Mouse (Mus musculus) lung, embryonic 14.5 days (tissue): ENCODE measurements around the gene Aatk. TPM values are rescaled to one million over a fixed set of nuclear protein-coding genes. Genes with fewer than 3 reads are reported as not detected.

Source experiments
- ATAC-seq: fragments of 200-750 bp; cut with Nextera tagmentation; 2 replicates; pipeline ENCODE4 v1.8.0; 2017; ENCODE audit warnings: mild to moderate bottlenecking, moderate TSS enrichment, moderate library complexity; ENCODE audit not compliant: insufficient read depth
- DNase-seq: peaks from one replicate; pipeline ENCODE4 v3.0.0-alpha.2; 2015
- H3K27ac ChIP-seq: fragments of 300-500 bp; sonication (generic); 2 replicates; pipeline ENCODE4 v1.5.1; 2014; ENCODE audit warnings: low read depth, mild to moderate bottlenecking, moderate library complexity
- H3K27me3 ChIP-seq: fragments of 300-500 bp; sonication (generic); 2 replicates; pipeline ENCODE4 v1.6.1; 2014; ENCODE audit warnings: low read length, control low read depth; ENCODE audit not compliant: insufficient read depth
- H3K36me3 ChIP-seq: fragments of 300-500 bp; sonication (generic); 2 replicates; pipeline ENCODE4 v1.6.1; 2014; ENCODE audit warnings: control low read depth; ENCODE audit not compliant: insufficient read depth
- H3K4me1 ChIP-seq: fragments of 300-500 bp; sonication (generic); 2 replicates; pipeline ENCODE4 v1.6.1; 2014; ENCODE audit warnings: antibody characterized with exemption, control low read depth; ENCODE audit not compliant: insufficient read depth
- H3K4me2 ChIP-seq: fragments of 300-500 bp; sonication (generic); 2 replicates; pipeline ENCODE4 v1.6.1; 2014; ENCODE audit warnings: mild to moderate bottlenecking
- H3K4me3 ChIP-seq: fragments of 300-500 bp; sonication (generic); 2 replicates; pipeline ENCODE4 v1.5.1; 2014; ENCODE audit warnings: low read depth, low read length
- H3K9ac ChIP-seq: fragments of 300-500 bp; sonication (generic); 2 replicates; pipeline ENCODE4 v1.6.1; 2014
- H3K9me3 ChIP-seq: fragments of 300-500 bp; sonication (generic); 2 replicates; pipeline ENCODE4 v1.6.1; 2016; ENCODE audit warnings: low read depth, low read length, control low read depth
- CTCF ChIP-seq: IDR thresholded peaks from 2 replicates; pipeline ENCODE4 v1.5.1; 2016; ENCODE audit warnings: antibody characterized with exemption, low read depth
- WGBS: fragments of 180-500 bp; shearing (Covaris S2); extraction: QIAGEN DNeasy Blood & Tissue Kit; methylation state at CpG from one replicate; pipeline ENCODE4 v1.1.7; 2014; 5-methylcytosine and 5-hydroxymethylcytosine counted together
- polyA plus RNA-seq: library from polyadenylated mRNA; unstranded; fragments of >200 nt; fragmentation: Nextera tagmentation; extraction: Ambion mirVana; gene quantifications from 2 replicates; pipeline ENCODE4 v1.2.1, GENCODE M21; 2014

Aatk gene
- polyA plus RNA-seq, 1 experiment from 2014 or later, result 2.2 TPM

GRCm38 (mm10) chr11:120065291-120065690, 18.3 kb upstream of the Aatk start:
- peak; percentile 85 for TF ChIP-seq CTCF
- peaks cover 69% of the 10 kb centered on the region for H3K36me3 ChIP-seq
- H3K4me1 ChIP-seq, result no peaks in the 10 kb centered on the region; the same call in 1 of the 2 replicates
- H3K27me3 ChIP-seq, result no peaks in the 10 kb centered on the region
- no peaks in the 10 kb centered on the region for H3K9me3 ChIP-seq
- H3K27ac ChIP-seq, result no peak overlapping the region; the same call in 1 of the 2 replicates
- peak; percentile 77 for DNase-seq
- no peak overlapping the region for H3K4me2 ChIP-seq
- peak; percentile 22; the same call in 1 of the 2 replicates for ATAC-seq
- WGBS, result 36% methylated on average over 10 of the region's 10 CpGs
- no peak overlapping the region for H3K9ac ChIP-seq
- H3K4me3 ChIP-seq, result no peak overlapping the region

GRCm38 (mm10) chr11:120064668-120065040, 17.7 kb upstream of the Aatk start:
- DNase-seq (no peak), ATAC-seq (no peak)
- TF ChIP-seq CTCF, result no peak
- Histone ChIP-seq H3K9ac (no peak overlapping the region), H3K4me2 (no peak overlapping the region), H3K27ac (no peak overlapping the region), H3K27me3 (no peaks in the 10 kb centered on the region), H3K36me3 (peaks cover 62% of the 10 kb centered on the region), H3K9me3 (no peaks in the 10 kb centered on the region), H3K4me3 (no peak overlapping the region), H3K4me1 (no peaks in the 10 kb centered on the region; the same call in 1 of the 2 replicates)
- 94% methylated on average over 11 of the region's 11 CpGs for WGBS

DNA sequence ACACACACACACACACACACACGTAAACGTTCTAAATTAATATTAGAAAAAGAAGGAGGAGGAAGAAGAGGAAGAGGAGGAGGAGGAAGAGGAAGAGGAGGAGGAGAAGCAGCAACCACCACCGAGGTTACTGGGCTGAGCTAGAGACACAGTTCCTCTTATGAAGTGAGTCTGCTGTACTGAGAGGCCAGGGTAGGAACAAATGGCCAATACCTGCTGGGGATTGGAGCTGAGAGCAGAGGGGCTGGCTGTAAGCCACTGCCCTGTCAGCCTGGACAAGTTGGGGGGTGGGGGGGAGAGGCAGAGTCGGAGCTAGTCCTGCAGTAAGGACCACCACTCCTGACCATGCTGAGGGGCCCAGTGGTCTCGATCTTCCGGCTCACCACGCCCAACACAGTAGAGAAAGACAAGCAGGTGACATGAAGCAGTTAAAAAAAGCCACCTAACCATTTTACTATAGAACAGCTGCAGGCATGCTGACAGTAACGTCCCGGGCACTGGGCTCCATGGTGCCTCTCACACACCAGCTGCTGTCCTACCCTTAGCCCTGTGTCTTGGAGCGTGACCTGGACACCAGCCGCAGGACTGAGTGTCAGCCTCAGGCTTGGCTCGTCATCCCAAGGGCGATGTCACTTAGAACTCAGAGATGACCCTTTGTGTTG, 17.2 kb upstream of the Aatk start:
- H3K4me2 ChIP-seq, result no peak overlapping the region
- H3K36me3 ChIP-seq, result peaks cover 59% of the 10 kb centered on the region
- DNase-seq, result no peak
- H3K4me1 ChIP-seq, result no peaks in the 10 kb centered on the region
- no peak overlapping the region for H3K9ac ChIP-seq
- 84% methylated on average over 11 of the region's 13 CpGs for WGBS
- no peak for TF ChIP-seq CTCF
- ATAC-seq, result no peak
- no peak overlapping the region for H3K27ac ChIP-seq
- H3K9me3 ChIP-seq, result no peaks in the 10 kb centered on the region
- H3K27me3 ChIP-seq, result no peaks in the 10 kb centered on the region
- no peak overlapping the region for H3K4me3 ChIP-seq

DNA sequence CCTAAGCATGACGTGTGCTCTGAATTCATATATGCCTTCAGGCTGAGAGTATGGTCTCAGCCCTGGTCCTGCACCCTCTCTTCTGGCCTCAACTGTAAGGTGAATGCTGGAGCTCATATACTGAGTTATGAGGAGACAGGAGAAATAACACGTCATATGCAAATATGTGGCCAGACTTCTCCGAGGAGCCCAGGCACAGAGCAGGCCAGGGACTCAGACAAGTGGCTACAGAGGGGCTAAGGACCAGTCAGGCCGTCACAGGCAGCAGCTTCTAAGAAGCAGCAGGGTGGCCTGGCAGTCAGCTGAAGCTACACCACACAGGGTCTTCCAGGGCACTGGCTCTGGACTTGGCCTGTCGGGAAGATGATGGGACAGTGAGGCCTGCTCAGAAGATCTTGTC, 16.4 kb upstream of the Aatk start:
- H3K9me3 ChIP-seq, result no peaks in the 10 kb centered on the region
- H3K4me1 ChIP-seq, result no peaks in the 10 kb centered on the region
- WGBS, result 74% methylated on average over 5 of the region's 5 CpGs
- no peak overlapping the region for H3K27ac ChIP-seq
- no peaks in the 10 kb centered on the region for H3K27me3 ChIP-seq
- H3K9ac ChIP-seq, result no peak overlapping the region
- no peak for TF ChIP-seq CTCF
- H3K36me3 ChIP-seq, result peaks cover 55% of the 10 kb centered on the region
- ATAC-seq (no peak), DNase-seq (no peak)
- no peak overlapping the region for H3K4me3 ChIP-seq
- no peak overlapping the region for H3K4me2 ChIP-seq

DNA sequence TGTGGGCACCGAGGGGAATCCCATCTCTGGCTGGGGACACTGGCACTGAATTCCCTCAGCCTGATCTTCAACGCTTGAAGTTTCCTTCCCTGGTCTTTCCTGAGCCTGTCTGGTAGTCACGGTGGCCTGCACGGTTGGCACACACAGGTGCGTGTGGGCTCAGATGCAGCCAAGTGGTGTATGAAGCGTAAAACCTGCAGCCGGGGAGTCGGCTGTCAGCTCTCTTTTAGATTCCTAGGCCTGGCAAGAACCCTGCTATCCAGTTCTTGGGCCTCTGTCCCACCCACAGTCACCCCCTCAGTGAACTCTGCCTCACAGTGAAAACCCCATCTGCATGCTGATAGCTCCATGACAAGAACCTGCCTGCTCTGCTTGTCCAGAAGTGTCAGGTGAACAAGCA, 13.7 kb upstream of the Aatk start:
- H3K4me1 ChIP-seq, result no peaks in the 10 kb centered on the region
- no peak for ATAC-seq
- WGBS, result 72% methylated on average over 8 of the region's 8 CpGs
- H3K27me3 ChIP-seq, result no peaks in the 10 kb centered on the region
- no peak overlapping the region for H3K27ac ChIP-seq
- no peak overlapping the region for H3K9ac ChIP-seq
- TF ChIP-seq CTCF, result no peak
- no peak for DNase-seq
- peaks cover 30% of the 10 kb centered on the region for H3K36me3 ChIP-seq
- no peak overlapping the region for H3K4me3 ChIP-seq
- no peak overlapping the region for H3K4me2 ChIP-seq
- no peaks in the 10 kb centered on the region; the same call in 1 of the 2 replicates for H3K9me3 ChIP-seq

DNA sequence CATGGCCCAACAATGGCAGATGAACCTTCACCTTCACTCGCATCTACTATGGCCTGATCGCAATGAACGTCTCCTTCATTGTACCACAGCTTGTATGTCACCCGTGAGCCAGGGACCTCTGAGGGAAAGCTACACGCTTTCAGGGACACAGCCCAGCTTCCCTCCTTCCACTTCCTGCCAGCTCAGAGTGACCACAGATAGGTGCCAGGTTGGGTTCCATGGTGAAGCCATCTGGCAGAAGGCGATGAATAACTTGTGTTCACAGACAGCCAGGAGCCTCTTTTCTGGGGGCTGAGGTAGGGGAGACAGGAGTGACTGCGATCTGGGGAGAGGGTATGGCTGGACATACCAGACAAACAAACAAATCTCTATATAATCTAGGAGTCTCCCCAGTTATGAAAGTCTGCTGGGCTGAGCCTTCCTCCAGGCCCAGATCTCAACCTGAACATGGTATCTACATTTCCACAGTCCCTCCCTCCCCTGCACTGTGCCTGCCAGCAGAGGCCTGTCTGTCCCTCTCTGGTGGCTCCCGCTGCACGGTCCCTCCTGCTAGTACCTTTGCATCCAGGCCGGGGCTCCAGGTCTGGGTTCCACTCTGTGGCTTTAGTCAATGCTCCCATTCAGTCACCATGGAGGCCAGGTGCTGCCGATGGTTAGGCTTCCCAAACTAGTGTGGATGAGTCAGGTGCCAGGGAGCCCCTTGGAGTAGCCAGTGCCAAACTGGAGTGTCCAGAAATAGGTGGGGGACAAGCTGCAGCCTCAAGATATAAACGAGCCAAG, 9.2 kb upstream of the Aatk start:
- Histone ChIP-seq H3K4me3 (no peak overlapping the region), H3K4me1 (no peaks in the 10 kb centered on the region), H3K36me3 (no peaks in the 10 kb centered on the region), H3K27ac (no peak overlapping the region), H3K9me3 (no peaks in the 10 kb centered on the region; the same call in 1 of the 2 replicates), H3K27me3 (no peaks in the 10 kb centered on the region), H3K9ac (no peak overlapping the region), H3K4me2 (no peak overlapping the region)
- 70% methylated on average over 12 of the region's 12 CpGs for WGBS
- ATAC-seq, result no peak
- DNase-seq, result no peak
- no peak for TF ChIP-seq CTCF

DNA sequence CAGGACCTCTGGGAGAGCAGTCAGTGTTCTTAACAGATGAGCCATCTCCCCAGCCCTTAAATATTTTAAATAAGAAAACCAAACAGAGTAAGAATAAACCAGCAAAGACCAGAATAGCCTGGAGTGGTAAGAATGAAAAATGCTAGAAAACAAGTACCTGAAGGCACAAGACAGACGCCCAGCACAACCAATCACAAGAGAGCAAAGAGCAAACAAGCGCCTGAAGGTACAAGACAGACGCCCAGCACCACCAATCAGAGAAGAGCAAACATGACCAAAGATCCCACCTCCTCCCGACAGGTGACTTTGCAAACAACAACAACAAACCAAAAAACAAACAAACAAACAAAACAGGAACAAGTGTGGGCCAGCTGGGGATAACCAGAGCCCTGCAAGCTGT, 6.9 kb upstream of the Aatk start:
- H3K4me1 ChIP-seq, result no peaks in the 10 kb centered on the region
- DNase-seq (no peak), ATAC-seq (no peak)
- no peak overlapping the region for H3K4me3 ChIP-seq
- WGBS, result 76% methylated on average over 4 of the region's 4 CpGs
- H3K9ac ChIP-seq, result no peak overlapping the region
- no peak overlapping the region for H3K27ac ChIP-seq
- H3K4me2 ChIP-seq, result no peak overlapping the region
- TF ChIP-seq CTCF, result no peak
- no peaks in the 10 kb centered on the region for H3K36me3 ChIP-seq
- H3K27me3 ChIP-seq, result peaks cover 5% of the 10 kb centered on the region; the same call in 1 of the 2 replicates
- H3K9me3 ChIP-seq, result no peaks in the 10 kb centered on the region; the same call in 1 of the 2 replicates
